Mouse (Mus musculus): Measurements from ENCODE around the gene Htatip2.

Gene Htatip2

DNA sequence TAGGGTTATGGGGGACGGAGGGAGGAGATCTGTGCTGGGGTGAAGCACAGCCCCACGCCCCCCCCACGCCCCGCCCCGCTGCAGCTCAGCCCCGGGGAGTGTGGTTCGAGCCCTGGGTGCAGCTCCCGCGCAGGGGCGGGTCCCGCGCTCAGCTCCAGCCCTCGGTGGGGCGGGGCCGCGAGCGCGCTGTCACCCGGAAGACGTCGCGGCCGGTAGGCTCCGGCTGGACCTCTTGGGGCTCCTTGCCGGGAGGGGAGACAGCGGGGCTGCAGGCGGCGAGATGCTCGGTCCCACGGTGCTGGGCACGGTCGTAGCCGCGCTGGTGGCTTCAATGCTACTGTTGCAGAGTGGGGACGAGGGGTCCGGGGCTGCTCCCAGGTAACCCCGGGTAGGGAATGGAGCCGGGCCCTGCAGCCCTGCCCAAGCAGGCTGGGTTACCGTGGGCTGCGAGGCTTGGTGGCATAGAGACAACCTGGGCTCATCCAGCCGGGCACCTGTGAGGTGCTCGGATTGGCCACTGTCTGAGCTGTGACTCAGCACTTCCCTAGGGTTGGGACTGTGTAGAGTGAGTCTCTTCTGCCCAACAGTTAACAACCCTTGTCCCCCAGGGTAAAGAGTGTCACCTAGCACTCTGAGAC lies at the start of gene Htatip2:
Gene Htatip2, plus strand, starts transcription at position 182 of the 638 bp plus-strand sequence.
- H3K27me3 ChIP-seq (ENCODE audit: control insufficient read depth, insufficient read depth, low read length, poor library complexity, severe bottlenecking), result no peaks in the 10 kb centered on the region
- H3K36me3 ChIP-seq (ENCODE audit: control insufficient read depth, insufficient read depth, low read length, poor library complexity, severe bottlenecking), result no peaks in the 10 kb centered on the region
- DNase-seq (ENCODE audit: low read depth, low spot score), result peak; percentile 70

DNA sequence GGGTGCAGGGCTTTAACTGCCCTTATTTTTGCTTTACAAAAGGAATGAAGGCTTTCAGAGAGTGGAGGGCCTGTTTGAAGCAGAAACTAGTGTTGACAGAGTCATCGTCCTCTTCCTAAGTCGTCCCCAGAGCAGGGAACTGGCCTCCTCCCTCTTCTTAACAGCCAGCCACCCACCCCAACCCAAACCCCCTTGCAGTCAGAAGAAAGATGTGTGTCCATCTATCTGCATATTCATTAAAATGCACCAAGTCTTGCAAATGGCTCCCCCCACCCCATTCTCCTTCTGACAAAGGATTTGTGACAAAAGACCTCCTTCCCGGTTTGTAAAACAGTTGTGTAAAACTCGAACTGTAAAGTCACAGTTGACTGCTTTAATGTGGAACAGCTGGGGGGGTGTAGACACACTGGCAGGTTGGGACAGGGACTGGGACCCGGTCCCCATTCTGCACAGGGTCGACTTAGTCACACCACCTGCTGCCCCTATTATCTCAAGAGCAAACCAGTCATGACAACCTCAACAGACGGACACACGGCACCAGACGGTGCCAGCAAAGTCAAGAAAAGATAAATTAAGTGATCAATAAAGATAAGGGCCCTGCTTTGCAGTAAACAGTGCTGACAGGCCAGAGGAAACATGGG lies 49.4 kb upstream of the Htatip2 start:
- no peak for DNase-seq (ENCODE audit: low read depth, low spot score)
- Histone ChIP-seq H3K36me3 (ENCODE audit: control insufficient read depth, insufficient read depth, low read length, poor library complexity, severe bottlenecking) (no peaks in the 10 kb centered on the region), H3K27me3 (ENCODE audit: control insufficient read depth, insufficient read depth, low read length, poor library complexity, severe bottlenecking) (no peaks in the 10 kb centered on the region; the same call in 1 of the 2 replicates)

DNA sequence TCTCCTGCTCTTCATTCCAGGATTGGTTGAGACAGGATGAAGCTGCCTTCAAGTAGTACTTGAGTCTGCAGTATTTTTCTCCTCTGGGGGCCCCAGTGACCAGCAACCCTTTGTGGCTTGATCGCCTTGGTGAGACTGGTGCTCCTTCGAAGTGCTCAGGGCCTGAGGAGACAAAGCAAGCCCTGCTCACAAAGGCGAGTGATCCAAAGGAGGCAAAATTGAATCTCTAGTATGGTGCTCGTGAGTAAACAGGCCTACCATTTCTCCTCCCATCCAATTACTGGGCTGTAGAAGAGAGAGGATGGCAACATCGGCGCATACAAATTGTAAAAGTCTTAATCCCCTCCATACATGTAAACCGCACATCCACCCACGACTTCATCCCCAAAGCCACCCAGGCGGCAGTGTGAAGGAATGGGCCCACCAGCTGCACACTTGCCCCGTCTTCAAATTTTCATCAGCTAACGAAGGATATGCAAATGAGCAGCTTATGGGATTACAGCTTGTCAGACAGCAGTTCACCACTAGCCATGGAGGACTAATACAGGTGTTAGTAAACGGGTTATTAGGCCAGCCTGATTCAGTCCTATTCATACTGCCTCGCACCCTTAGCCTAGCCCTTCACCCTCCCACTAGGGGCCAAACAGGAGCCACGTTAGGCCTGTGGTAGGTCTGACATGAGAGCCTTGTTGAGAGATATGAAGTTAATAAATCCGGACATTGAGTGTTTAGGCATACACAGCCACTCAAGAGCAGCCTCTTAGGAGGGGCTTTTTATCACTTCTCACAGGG lies 40.8 kb upstream of the Htatip2 start:
- no peaks in the 10 kb centered on the region for H3K36me3 ChIP-seq (ENCODE audit: control insufficient read depth, insufficient read depth, low read length, poor library complexity, severe bottlenecking)
- DNase-seq (ENCODE audit: low read depth, low spot score), result no peak
- no peaks in the 10 kb centered on the region for H3K27me3 ChIP-seq (ENCODE audit: control insufficient read depth, insufficient read depth, low read length, poor library complexity, severe bottlenecking)

DNA sequence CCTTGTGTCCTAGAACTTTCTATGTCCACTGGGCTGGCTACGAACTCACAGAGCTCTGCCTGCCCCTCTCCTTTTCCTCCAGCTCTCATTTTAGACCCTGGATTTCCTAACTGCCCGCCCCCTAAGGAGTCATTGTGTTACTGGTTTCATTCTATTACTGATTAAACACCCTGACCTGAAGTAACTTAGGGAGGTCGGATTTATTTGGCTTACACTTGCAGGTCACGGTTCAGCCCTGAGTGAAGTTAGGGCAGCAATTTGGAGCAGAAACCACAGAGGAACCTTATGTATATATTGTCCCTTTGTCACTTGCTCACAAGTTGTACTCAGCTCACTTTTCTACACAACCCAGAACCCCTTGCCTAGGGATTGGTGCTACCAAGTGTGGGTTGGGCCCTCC lies 24.6 kb upstream of the Htatip2 start:
- no peak for DNase-seq (ENCODE audit: low read depth, low spot score)

DNA sequence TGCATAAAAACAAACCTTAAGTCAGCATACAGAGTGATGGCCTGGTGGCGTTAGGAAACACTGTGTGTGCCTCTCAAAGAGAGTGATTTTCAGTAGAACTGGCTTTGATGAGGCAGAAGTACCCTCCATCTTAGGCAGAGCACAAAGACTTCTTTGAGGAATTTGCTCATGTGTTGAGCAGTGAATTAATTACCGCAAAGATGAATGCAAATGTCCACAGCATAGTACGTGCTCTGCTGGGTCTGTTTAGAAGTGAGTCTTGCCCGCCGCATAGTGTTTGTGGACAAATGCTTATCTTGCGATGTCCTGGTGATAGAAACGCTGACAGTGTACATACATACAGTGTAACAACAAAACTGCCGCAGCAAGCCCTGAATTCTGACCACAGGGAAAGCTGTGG lies 19.5 kb upstream of the Htatip2 start:
- Histone ChIP-seq H3K27me3 (ENCODE audit: control insufficient read depth, insufficient read depth, low read length, poor library complexity, severe bottlenecking) (no peaks in the 10 kb centered on the region), H3K36me3 (ENCODE audit: control insufficient read depth, insufficient read depth, low read length, poor library complexity, severe bottlenecking) (no peaks in the 10 kb centered on the region)
- no peak for DNase-seq (ENCODE audit: low read depth, low spot score)

More for the DNA sequence above, 24.6 kb upstream of the Htatip2 start:
- H3K36me3 ChIP-seq (ENCODE audit: control insufficient read depth, insufficient read depth, low read length, poor library complexity, severe bottlenecking), result no peaks in the 10 kb centered on the region
- H3K27me3 ChIP-seq (ENCODE audit: control insufficient read depth, insufficient read depth, low read length, poor library complexity, severe bottlenecking), result no peaks in the 10 kb centered on the region

DNA sequence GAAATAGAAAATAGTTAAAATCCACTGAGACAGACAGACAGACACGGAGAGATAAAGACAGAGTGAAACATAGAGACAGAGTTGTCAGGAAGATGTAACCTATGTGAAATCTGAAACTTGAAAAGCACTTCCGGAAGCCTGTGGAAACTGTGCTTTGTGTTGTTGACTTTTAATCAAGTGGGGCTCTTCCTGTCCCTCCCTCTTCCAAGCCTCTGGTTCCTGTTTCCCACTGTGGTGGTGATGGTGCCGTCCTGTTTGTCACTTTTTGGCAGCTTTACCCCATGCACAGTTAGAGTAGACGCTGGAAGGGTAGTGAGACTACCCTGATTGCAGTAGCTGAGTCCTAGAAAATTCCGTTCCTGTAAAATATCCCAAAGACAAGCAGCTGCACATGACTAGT lies 17.4 kb upstream of the Htatip2 start:
- DNase-seq (ENCODE audit: low read depth, low spot score), result no peak
- Histone ChIP-seq H3K36me3 (ENCODE audit: control insufficient read depth, insufficient read depth, low read length, poor library complexity, severe bottlenecking) (no peaks in the 10 kb centered on the region), H3K27me3 (ENCODE audit: control insufficient read depth, insufficient read depth, low read length, poor library complexity, severe bottlenecking) (no peaks in the 10 kb centered on the region)

DNA sequence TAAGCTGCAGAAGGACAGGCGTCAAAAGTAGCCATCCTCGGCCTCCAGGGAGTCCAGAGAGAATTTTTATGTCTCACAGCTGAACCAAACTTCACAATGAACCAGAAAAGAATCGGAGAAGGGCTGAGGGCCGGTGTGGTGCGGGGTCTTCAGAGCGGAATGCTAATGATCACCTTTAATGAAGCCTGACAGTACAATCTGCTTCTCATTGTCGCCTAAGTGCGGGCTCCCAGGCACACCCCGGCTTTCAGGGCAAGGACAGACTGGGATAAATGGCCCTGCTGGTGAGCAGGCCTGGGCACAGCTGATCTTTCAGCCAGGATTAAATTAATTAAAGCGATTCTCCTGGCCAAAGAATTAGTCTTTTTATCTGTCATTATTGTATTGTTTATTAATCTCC lies 17.0 kb upstream of the Htatip2 start:
- no peak for DNase-seq (ENCODE audit: low read depth, low spot score)
- Histone ChIP-seq H3K36me3 (ENCODE audit: control insufficient read depth, insufficient read depth, low read length, poor library complexity, severe bottlenecking) (no peaks in the 10 kb centered on the region), H3K27me3 (ENCODE audit: control insufficient read depth, insufficient read depth, low read length, poor library complexity, severe bottlenecking) (no peaks in the 10 kb centered on the region)

DNA sequence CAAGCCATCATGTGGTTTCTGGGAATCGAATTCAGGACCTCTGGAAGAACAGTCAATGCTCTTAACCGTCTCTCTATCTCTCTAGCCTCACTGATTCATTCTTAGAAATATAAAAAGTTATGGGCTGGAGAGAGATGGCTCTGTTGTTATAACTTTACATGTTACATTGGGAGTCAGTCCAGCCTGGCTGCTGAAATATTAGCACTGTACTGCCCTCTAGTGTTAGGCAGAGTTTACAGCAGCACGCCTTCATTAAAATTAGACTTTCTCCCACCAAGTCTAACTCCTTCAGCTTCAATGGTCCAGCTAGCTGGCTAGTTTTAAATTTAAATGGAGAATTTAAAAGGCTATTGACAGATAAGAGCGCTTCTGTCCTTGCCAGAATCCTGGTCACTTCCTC lies 7.8 kb upstream of the Htatip2 start:
- Histone ChIP-seq H3K36me3 (ENCODE audit: control insufficient read depth, insufficient read depth, low read length, poor library complexity, severe bottlenecking) (no peaks in the 10 kb centered on the region), H3K27me3 (ENCODE audit: control insufficient read depth, insufficient read depth, low read length, poor library complexity, severe bottlenecking) (no peaks in the 10 kb centered on the region)
- DNase-seq (ENCODE audit: low read depth, low spot score), result peak; percentile 63

DNA sequence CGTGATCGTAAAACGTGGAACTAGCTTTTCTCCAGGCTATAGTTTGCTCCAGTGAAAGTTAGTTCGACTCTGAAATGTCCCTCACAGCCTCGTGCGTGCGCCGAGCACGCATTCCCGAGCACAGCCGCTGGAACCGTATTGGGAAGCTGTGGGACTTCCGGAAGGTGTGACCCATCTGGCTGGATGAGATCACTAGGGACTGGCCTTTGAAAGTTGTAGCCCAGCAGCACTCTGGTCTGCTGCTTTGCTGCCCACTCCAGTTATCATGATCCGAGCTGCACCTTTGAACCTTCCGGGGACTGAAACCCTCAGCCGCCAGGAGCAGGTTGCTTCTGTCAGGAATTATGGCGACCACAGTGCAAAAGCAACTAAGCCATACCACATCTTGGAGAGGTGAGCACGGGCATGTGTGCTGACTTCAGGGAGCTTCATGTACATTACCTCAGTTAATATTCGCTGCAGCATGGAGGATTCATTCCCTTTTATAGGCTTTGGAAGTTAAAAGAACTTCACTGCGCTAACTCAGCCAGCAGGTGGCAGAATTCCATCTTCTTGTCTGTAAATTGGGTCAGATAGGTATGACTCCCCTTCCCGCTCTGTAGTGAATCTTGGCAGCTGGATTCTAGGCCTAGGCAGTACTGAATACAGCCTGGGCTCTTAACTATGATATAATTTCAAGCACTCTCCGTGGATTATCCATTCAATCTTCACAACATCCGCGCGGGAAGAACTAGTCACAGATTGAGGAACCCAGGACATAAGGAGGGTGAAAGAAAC lies 6.0 kb upstream of the Htatip2 start:
- DNase-seq (ENCODE audit: low read depth, low spot score), result peak; percentile 69

DNA sequence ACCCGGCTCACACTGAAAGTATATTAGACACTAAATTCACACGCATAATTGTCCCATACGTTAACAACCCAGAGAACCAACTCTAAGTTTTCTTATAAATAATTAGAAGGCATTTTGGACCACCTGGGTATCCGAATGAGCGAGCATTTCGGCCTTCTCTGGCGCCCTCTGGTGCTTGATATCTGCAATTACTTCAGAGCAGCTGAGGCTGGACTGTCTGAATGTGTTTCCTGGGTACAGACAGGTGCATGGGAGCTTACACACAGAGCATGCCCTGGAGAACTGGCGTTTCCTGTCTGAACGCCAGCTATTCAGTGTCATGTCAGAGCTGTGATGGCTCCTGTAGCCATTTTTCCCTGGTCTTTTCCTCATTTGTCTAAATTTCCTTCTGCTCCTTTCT lies 4.1 kb upstream of the Htatip2 start:
- DNase-seq (ENCODE audit: low read depth, low spot score), result peak; percentile 78
- H3K36me3 ChIP-seq (ENCODE audit: control insufficient read depth, insufficient read depth, low read length, poor library complexity, severe bottlenecking), result no peaks in the 10 kb centered on the region
- no peaks in the 10 kb centered on the region for H3K27me3 ChIP-seq (ENCODE audit: control insufficient read depth, insufficient read depth, low read length, poor library complexity, severe bottlenecking)

More for the DNA sequence above, 6.0 kb upstream of the Htatip2 start:
- H3K36me3 ChIP-seq (ENCODE audit: control insufficient read depth, insufficient read depth, low read length, poor library complexity, severe bottlenecking), result no peaks in the 10 kb centered on the region
- no peaks in the 10 kb centered on the region for H3K27me3 ChIP-seq (ENCODE audit: control insufficient read depth, insufficient read depth, low read length, poor library complexity, severe bottlenecking)

DNA sequence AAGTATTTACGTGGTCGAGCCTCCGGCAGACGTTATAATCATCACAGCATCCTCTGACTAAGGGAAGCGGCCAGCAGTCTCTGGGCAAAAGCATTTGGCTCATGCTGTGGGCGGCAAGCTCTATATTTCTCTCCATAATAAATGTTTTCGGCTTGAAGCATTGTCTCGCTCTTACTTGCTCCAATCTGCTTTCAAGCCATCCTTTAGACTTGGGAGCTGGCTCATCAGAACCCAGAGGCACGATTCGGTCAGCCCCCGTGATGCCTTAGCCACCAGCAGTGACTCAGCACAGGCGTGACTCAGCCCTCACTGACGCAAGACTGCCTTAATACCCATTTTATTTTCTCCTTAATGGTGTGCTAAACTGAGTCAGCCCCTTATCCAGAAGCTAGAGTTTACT lies 3.7 kb downstream of the Htatip2 start:
- no peak for DNase-seq (ENCODE audit: low read depth, low spot score)
- no peaks in the 10 kb centered on the region for H3K27me3 ChIP-seq (ENCODE audit: control insufficient read depth, insufficient read depth, low read length, poor library complexity, severe bottlenecking)
- no peaks in the 10 kb centered on the region; the same call in 1 of the 2 replicates for H3K36me3 ChIP-seq (ENCODE audit: control insufficient read depth, insufficient read depth, low read length, poor library complexity, severe bottlenecking)

DNA sequence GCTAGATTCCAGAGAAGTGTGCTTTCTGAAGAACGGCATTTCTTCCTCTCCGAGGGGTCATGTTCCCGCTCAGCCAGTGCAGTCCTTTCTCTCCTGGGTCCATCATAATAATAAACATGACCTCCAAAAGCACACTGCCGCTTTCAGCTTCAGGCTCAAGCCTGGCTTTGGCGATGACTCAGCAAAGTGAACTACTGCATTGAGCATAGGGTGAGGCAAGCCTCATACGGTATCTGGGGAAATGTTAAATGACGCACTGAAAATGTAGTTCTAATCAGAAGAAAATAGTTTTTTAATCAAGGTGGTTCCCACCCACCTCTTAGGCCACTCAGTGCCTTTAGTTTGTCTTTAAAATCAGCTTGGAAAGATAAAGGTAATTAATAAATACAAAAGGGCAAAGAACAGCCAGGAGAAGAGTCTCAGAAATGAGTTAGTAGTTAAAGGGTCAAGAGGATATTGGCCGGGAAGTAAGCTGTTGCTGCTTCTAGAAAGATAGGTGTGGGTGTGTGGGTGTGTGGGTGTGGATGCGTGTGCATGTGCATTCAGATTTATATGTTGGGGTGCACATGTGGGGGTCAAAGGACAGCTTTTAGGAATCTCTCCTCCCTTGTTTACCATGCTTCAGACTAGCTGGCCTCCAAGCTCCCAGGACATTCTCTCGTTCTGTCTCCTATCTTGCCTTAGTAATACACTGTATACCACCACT lies 5.2 kb downstream of the Htatip2 start:
- no peak for DNase-seq (ENCODE audit: low read depth, low spot score)
- Histone ChIP-seq H3K36me3 (ENCODE audit: control insufficient read depth, insufficient read depth, low read length, poor library complexity, severe bottlenecking) (no peaks in the 10 kb centered on the region; the same call in 1 of the 2 replicates), H3K27me3 (ENCODE audit: control insufficient read depth, insufficient read depth, low read length, poor library complexity, severe bottlenecking) (no peaks in the 10 kb centered on the region)

DNA sequence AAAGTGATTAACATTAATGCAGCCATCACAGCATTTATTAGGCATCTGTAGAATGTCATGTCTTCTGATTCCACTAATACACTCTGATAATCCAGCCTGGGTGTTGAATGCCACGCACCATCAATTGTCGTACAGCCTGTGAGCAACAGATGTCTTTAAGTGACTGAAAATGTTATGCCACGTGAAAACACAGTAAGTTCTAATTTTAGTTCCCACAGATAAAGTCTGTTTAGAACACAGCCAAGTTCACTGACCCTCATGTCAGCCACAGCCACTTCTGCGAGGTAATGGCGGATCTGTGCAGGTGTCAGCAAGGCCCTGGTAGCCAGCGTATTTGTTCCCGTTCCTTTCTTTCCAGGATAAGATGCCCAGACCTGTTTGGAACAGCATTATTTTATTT lies 7.3 kb downstream of the Htatip2 start:
- no peak for DNase-seq (ENCODE audit: low read depth, low spot score)
- Histone ChIP-seq H3K36me3 (ENCODE audit: control insufficient read depth, insufficient read depth, low read length, poor library complexity, severe bottlenecking) (peaks cover 4% of the 10 kb centered on the region; the same call in 1 of the 2 replicates), H3K27me3 (ENCODE audit: control insufficient read depth, insufficient read depth, low read length, poor library complexity, severe bottlenecking) (no peaks in the 10 kb centered on the region)

DNA sequence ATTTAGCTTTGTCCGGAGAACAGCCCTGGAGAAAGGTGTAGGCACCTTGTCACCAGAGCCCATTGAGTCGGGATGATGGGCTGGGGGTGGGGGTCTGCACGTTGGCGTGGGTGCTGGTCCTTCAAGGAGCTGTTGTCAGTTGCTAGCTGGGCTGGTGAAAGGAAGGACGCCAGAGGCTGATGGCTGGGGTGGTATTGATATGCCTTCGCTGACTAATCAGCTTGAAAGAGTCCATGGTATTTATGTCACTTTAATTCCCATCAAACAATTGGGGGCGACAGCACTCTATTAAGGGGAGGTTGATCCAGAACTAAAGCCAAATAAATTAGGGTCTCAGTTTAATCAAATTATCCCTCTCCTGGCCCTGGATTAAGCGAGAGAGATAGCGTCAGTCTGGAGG lies 9.6 kb downstream of the Htatip2 start:
- Histone ChIP-seq H3K36me3 (ENCODE audit: control insufficient read depth, insufficient read depth, low read length, poor library complexity, severe bottlenecking) (peaks cover 6% of the 10 kb centered on the region), H3K27me3 (ENCODE audit: control insufficient read depth, insufficient read depth, low read length, poor library complexity, severe bottlenecking) (no peaks in the 10 kb centered on the region)
- no peak for DNase-seq (ENCODE audit: low read depth, low spot score)
